Mouse (Mus musculus) kidney, embryonic 14.5 days (tissue): Measurements from ENCODE around the gene Mllt1. TPM values are rescaled to one million over a fixed set of nuclear protein-coding genes. Genes with fewer than 3 reads are reported as not detected.

Experiments
- ATAC-seq: fragments of 200-750 bp; cut with Nextera tagmentation; 2 replicates; pipeline ENCODE4 v1.8.0; 2017; ENCODE audit warnings: moderate number of reproducible peaks, mild to moderate bottlenecking, moderate TSS enrichment, moderate library complexity; ENCODE audit not compliant: low FRiP score, low TSS enrichment
- H3K27ac ChIP-seq: fragments of 300-500 bp; sonication (generic); 2 replicates; pipeline ENCODE4 v1.5.1; 2014; ENCODE audit warnings: low read depth, mild to moderate bottlenecking, low read length, moderate library complexity, mixed read lengths
- H3K27me3 ChIP-seq: fragments of 300-500 bp; sonication (generic); 2 replicates; pipeline ENCODE4 v1.6.1; 2014; ENCODE audit warnings: mild to moderate bottlenecking, low read length; ENCODE audit not compliant: control insufficient read depth, insufficient read depth
- H3K36me3 ChIP-seq: fragments of 300-500 bp; sonication (generic); 2 replicates; pipeline ENCODE4 v1.6.1; 2014; ENCODE audit warnings: low read length, mixed read lengths; ENCODE audit not compliant: control insufficient read depth, insufficient read depth
- H3K4me1 ChIP-seq: fragments of 300-500 bp; sonication (generic); 2 replicates; pipeline ENCODE4 v1.6.1; 2014; ENCODE audit warnings: low read length, mixed read lengths; ENCODE audit not compliant: control insufficient read depth, insufficient read depth
- H3K4me2 ChIP-seq: fragments of 300-500 bp; sonication (generic); replicated peaks from 2 replicates; pipeline ENCODE4 v1.6.1; 2014; ENCODE audit warnings: low read depth, mild to moderate bottlenecking, low read length
- H3K4me3 ChIP-seq: fragments of 300-500 bp; sonication (generic); 2 replicates; pipeline ENCODE4 v1.5.1; 2014; ENCODE audit warnings: mild to moderate bottlenecking, low read length
- H3K9ac ChIP-seq: fragments of 300-500 bp; sonication (generic); 2 replicates; pipeline ENCODE4 v1.6.1; 2014; ENCODE audit warnings: low read depth, mild to moderate bottlenecking, low read length, moderate library complexity
- H3K9me3 ChIP-seq: fragments of 300-500 bp; sonication (generic); 2 replicates; pipeline ENCODE4 v1.6.1; 2016; ENCODE audit warnings: low read length; ENCODE audit not compliant: control insufficient read depth
- WGBS: fragments of 180-500 bp; shearing (Covaris S2); extraction: QIAGEN DNeasy Blood & Tissue Kit; methylation state at CpG from one replicate; pipeline ENCODE4 v1.1.7; 2014; 5-methylcytosine and 5-hydroxymethylcytosine counted together
- polyA plus RNA-seq: library from polyadenylated mRNA; unstranded; fragments of >200 nt; fragmentation: Nextera tagmentation; extraction: Ambion mirVana; gene quantifications from 2 replicates; pipeline ENCODE4 v1.2.1, GENCODE M21; 2014

Gene Mllt1
- polyA plus RNA-seq, 1 experiment from 2014 or later = 35.8 TPM

DNA sequence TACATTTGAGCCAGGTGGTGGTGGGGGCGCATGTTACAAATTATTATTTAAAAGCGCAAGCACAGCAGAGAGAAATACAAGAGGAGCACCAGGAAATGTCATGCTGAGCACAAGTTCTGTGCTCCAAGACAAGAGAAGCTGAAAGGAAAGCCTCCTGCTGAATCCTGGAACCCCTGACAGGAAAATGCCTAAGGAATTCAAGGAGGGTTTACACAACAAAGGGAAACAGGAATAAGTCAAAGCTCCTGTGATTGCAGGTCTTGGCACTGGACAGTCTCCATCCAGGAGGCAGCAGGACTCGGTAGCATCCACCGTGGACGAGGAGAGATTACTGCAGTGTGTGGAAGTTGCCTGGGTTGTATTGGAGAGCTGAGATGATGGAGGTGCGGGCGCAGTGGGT lies 69.1 kb downstream of the Mllt1 start:
- H3K36me3 ChIP-seq = no peaks in the 10 kb centered on the region
- no peaks in the 10 kb centered on the region for H3K4me1 ChIP-seq
- no peak overlapping the region for H3K4me2 ChIP-seq
- no peak overlapping the region for H3K27ac ChIP-seq
- no peaks in the 10 kb centered on the region for H3K27me3 ChIP-seq
- no peak for ATAC-seq
- no peak overlapping the region for H3K9ac ChIP-seq
- peaks cover 3% of the 10 kb centered on the region; the same call in 1 of the 2 replicates for H3K9me3 ChIP-seq
- no peak overlapping the region for H3K4me3 ChIP-seq
- 81% methylated on average over 7 of the region's 7 CpGs for WGBS

DNA sequence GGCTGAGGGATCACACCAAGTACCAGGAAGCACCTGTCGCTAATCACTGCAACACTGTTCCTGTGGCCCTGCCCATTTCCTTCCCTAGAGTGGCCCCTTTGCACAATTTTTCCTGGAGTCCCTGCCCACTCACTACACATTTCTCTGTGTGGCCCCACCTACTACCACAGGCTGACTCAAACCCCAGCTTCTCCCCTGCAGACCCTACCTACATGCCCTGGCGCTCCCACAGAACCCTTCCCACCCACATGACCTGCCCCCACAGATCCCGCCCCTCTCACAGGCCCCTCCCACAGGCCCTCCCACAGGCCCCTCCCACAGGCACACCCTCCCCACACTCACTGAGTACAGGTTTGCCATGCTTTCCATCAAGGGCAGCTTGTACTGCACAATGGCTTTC lies 74.0 kb downstream of the Mllt1 start:
- Histone ChIP-seq H3K9ac (no peak overlapping the region), H3K4me1 (no peaks in the 10 kb centered on the region), H3K36me3 (no peaks in the 10 kb centered on the region), H3K9me3 (no peaks in the 10 kb centered on the region), H3K4me3 (no peak overlapping the region), H3K27me3 (no peaks in the 10 kb centered on the region), H3K4me2 (no peak overlapping the region), H3K27ac (no peak overlapping the region)
- peak; percentile 45; the same call in 1 of the 2 replicates for ATAC-seq
- 51% methylated on average over 3 of the region's 3 CpGs for WGBS

DNA sequence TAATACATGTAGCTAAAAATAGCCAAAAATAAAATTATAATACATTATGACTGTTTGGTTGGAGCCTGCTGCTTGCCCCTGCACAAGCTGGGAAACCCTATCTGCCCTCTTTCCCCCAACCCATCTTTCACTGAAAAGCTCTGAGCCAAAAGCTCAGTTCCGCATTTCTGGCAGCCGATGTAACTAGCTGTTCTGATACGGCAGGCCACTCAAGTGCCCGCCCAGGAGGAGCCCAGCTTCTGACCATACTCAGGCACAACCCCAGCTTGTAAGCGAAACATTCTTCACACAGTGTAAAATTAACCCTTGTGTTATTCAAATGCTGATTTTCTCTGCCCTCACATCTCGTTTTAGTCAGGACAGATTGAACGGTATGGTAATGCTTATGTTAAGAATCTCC lies 76.3 kb downstream of the Mllt1 start:
- no peak overlapping the region for H3K4me3 ChIP-seq
- no peak overlapping the region for H3K9ac ChIP-seq
- H3K4me1 ChIP-seq = no peaks in the 10 kb centered on the region
- WGBS = 62% methylated on average over 7 of the region's 7 CpGs
- H3K36me3 ChIP-seq = no peaks in the 10 kb centered on the region
- no peaks in the 10 kb centered on the region for H3K27me3 ChIP-seq
- no peak overlapping the region for H3K27ac ChIP-seq
- H3K4me2 ChIP-seq = no peak overlapping the region
- no peak for ATAC-seq
- H3K9me3 ChIP-seq = no peaks in the 10 kb centered on the region

DNA sequence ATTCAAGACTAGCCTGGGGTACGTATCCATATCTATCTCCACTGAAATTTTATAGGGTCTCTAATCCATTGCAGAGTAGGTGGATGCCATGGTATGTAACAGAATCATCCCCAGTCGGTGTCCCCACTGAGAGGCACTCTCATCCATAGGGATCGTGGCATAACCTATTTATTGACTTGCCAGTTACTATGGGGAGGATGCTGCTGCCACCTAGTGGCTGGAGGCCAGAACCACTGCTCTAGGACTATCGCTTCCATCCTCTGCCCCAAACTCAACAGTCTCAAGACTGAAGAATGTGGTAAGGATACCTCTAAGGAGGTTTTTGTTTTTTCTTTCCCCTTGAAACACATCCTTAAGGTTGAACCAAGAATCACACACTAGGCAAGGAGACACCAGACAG lies 77.0 kb downstream of the Mllt1 start:
- H3K27me3 ChIP-seq = no peaks in the 10 kb centered on the region
- 54% methylated on average over 4 of the region's 4 CpGs for WGBS
- H3K4me3 ChIP-seq = no peak overlapping the region
- H3K4me1 ChIP-seq = no peaks in the 10 kb centered on the region
- no peaks in the 10 kb centered on the region for H3K9me3 ChIP-seq
- no peak for ATAC-seq
- H3K9ac ChIP-seq = no peak overlapping the region
- no peaks in the 10 kb centered on the region for H3K36me3 ChIP-seq
- no peak overlapping the region for H3K27ac ChIP-seq
- H3K4me2 ChIP-seq = no peak overlapping the region

- no peak overlapping the region for H3K4me2 ChIP-seq
- ATAC-seq = no peak
- no peaks in the 10 kb centered on the region for H3K27me3 ChIP-seq
- H3K27ac ChIP-seq = no peak overlapping the region
- no peak overlapping the region for H3K4me3 ChIP-seq
- no peaks in the 10 kb centered on the region for H3K9me3 ChIP-seq
- WGBS = 86% methylated on average over 3 of the region's 3 CpGs
- H3K36me3 ChIP-seq = no peaks in the 10 kb centered on the region
- no peaks in the 10 kb centered on the region for H3K4me1 ChIP-seq
- no peak overlapping the region for H3K9ac ChIP-seq
These were observed 79.8 kb downstream of the Mllt1 start for GRCm38 (mm10) chr17:56855421-56855820.

DNA sequence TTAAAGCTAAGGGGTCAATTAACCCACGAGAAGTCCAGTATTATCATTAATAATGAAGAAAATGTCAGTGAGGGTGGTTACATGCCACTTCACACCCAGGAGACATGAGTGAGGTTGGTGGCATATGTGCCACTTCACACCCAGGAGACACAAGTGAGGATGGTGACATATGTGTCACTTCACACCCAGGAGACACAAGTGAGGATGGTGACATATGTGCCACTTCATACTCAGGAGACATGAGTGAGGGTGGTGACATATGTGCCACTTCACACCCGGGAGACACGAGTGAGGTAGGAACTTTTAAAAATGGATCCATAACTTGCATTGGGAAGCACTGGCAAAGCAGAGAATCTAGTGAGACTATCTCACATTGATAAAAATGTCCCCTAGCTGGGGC lies 84.0 kb downstream of the Mllt1 start:
- no peak overlapping the region for H3K27ac ChIP-seq
- no peak overlapping the region for H3K9ac ChIP-seq
- 71% methylated on average over 3 of the region's 3 CpGs for WGBS
- no peaks in the 10 kb centered on the region for H3K4me1 ChIP-seq
- H3K27me3 ChIP-seq = no peaks in the 10 kb centered on the region
- H3K4me3 ChIP-seq = no peak overlapping the region
- H3K9me3 ChIP-seq = no peaks in the 10 kb centered on the region
- ATAC-seq = no peak
- H3K36me3 ChIP-seq = no peaks in the 10 kb centered on the region
- no peak overlapping the region for H3K4me2 ChIP-seq

GRCm38 (mm10) chr17:56849710-56850109 lies 85.5 kb downstream of the Mllt1 start:
- no peak overlapping the region for H3K9ac ChIP-seq
- no peak overlapping the region for H3K4me3 ChIP-seq
- ATAC-seq = no peak
- no peaks in the 10 kb centered on the region for H3K36me3 ChIP-seq
- H3K4me2 ChIP-seq = no peak overlapping the region
- no peaks in the 10 kb centered on the region for H3K4me1 ChIP-seq
- no peaks in the 10 kb centered on the region for H3K9me3 ChIP-seq
- H3K27me3 ChIP-seq = no peaks in the 10 kb centered on the region
- H3K27ac ChIP-seq = no peak overlapping the region
- 87% methylated on average over 13 of the region's 13 CpGs for WGBS

- no peak overlapping the region for H3K4me3 ChIP-seq
- H3K36me3 ChIP-seq = no peaks in the 10 kb centered on the region
- H3K4me1 ChIP-seq = no peaks in the 10 kb centered on the region
- no peak overlapping the region for H3K9ac ChIP-seq
- no peaks in the 10 kb centered on the region for H3K27me3 ChIP-seq
- H3K4me2 ChIP-seq = no peak overlapping the region
- no peak overlapping the region for H3K27ac ChIP-seq
- no peaks in the 10 kb centered on the region for H3K9me3 ChIP-seq
- WGBS = 82% methylated on average over 5 of the region's 5 CpGs
- ATAC-seq = no peak
These were observed 86.4 kb downstream of the Mllt1 start for GRCm38 (mm10) chr17:56848785-56849184.

DNA sequence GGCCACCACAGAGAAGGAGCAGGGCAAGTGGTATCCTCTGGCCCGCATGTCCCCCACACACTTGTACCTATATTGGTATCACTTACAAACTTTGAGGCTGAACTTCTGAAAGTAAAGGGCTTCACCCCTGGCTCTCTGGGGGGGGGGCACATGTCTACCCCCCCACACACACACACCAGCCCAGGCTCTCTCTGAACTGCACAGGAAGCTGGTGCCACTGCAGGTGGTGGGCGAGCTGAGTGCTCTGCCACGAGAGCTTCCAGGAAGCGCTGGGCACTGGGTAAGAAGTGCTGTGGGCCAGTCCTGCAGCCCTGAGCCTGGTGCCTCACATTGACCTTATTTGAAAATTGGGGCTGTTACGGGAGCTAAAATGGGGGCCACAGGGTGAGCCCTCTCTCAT lies 91.5 kb downstream of the Mllt1 start:
- WGBS = 85% methylated on average over 5 of the region's 5 CpGs
- no peaks in the 10 kb centered on the region for H3K36me3 ChIP-seq
- no peak for ATAC-seq
- H3K4me2 ChIP-seq = no peak overlapping the region
- H3K9ac ChIP-seq = no peak overlapping the region
- H3K4me3 ChIP-seq = no peak overlapping the region
- H3K27me3 ChIP-seq = no peaks in the 10 kb centered on the region
- H3K9me3 ChIP-seq = no peaks in the 10 kb centered on the region
- no peaks in the 10 kb centered on the region for H3K4me1 ChIP-seq
- no peak overlapping the region for H3K27ac ChIP-seq
